Mouse (Mus musculus): ENCODE results near the gene Tax1bp1. TPM values are rescaled to one million over a fixed set of nuclear protein-coding genes. Genes with fewer than 3 reads are reported as not detected.

The Tax1bp1 gene
- polyA plus RNA-seq, 1 experiment, result 65.8 TPM

DNA sequence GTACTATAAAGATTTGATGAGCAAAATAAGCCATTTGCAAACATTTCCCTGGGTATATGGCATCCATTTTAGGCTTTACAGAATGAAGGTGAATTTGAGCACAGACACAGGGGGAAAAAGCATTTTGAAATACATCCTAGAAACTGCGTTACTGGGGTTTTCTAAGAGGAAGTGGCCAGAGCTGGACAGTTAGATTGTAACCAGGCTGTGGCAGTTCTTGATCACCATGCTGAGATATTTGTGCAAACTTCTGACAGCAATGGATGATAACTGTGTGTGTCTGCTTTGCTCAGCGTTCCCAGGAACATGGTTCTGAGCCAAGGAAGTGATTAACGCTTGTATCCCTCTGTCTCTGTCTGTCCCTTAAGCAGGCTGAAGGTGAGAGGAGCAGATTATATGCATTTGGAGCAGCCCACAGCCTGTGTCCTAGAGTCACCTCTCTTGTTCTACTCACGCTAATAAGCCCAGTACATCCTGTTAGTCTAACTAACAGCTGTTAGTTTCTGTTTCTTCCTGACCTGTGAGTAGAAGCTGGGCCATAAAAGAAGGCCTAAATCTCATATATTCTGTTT is 15.5 kb upstream of the Tax1bp1 start:
- 6% methylated on average over 4 of the region's 4 CpGs for WGBS
- Histone ChIP-seq H3K27ac (ENCODE audit: control insufficient read depth, insufficient read depth, low read depth, low read length, poor library complexity) (peak overlapping the region; percentile 78; the same call in 1 of the 2 replicates), H3K4me1 (ENCODE audit: control insufficient read depth, insufficient read depth, low read length) (peaks cover 5% of the 10 kb centered on the region), H3K4me3 (replicated peaks; ENCODE audit: control insufficient read depth, low read depth, low read length) (no peak overlapping the region)
- TF ChIP-seq POLR2A (IDR thresholded peaks at IDR 0.05; ENCODE audit: borderline replicate concordance, control insufficient read depth, low read depth, low read length) (no peak), CTCF (IDR thresholded peaks at IDR 0.05; ENCODE audit: control insufficient read depth, insufficient read depth, low read length) (no peak)

DNA sequence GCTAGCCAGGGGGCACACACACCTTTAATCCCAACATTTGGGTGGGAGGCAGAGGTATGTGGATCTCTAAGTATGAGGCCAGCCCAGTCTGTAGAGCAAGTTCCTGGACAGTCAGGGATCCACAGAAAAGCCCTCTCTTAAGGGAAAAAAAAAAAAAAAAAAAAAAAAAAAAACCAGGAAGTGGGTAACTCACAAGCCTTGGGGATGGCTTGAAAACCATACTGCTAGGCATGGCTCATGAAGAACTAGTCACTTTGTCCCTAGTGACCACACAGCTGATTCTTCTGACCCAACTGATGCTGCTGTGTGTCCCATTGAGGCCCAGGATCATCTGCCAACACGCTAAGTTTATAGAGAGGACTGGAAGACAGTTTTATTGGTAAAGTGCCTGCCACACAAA is 14.5 kb upstream of the Tax1bp1 start:
- peak overlapping the region; percentile 5; the same call in 1 of the 2 replicates for H3K27ac ChIP-seq (ENCODE audit: control insufficient read depth, insufficient read depth, low read depth, low read length, poor library complexity)
- WGBS, result 59% methylated on average over 1 of the region's 1 CpGs
- no peak overlapping the region for H3K4me3 ChIP-seq (replicated peaks; ENCODE audit: control insufficient read depth, low read depth, low read length)
- H3K4me1 ChIP-seq (ENCODE audit: control insufficient read depth, insufficient read depth, low read length), result peaks cover 5% of the 10 kb centered on the region
- TF ChIP-seq CTCF (IDR thresholded peaks at IDR 0.05; ENCODE audit: control insufficient read depth, insufficient read depth, low read length) (no peak), POLR2A (IDR thresholded peaks at IDR 0.05; ENCODE audit: borderline replicate concordance, control insufficient read depth, low read depth, low read length) (no peak)

DNA sequence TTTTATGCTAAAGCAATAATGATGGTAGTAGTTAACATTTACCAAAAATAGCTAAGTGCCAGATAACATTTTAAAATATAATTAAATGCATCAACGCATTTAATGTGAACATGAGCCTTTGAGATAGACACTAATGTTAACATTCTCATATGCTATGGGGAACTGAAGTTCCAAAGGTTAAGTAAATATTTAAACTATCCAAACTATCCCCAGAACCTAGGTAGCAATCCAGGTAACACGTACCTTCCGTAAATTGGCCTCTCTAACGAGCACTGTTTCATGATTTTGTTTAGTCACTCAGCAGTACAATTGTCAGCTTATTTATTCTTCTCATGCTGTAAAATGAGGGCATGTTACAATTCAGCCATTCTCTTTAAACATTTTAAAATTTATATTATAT is 13.6 kb upstream of the Tax1bp1 start:
- H3K4me1 ChIP-seq (ENCODE audit: control insufficient read depth, insufficient read depth, low read length), result peaks cover 5% of the 10 kb centered on the region
- WGBS, result 88% methylated on average over 4 of the region's 4 CpGs
- TF ChIP-seq POLR2A (IDR thresholded peaks at IDR 0.05; ENCODE audit: borderline replicate concordance, control insufficient read depth, low read depth, low read length) (no peak), CTCF (IDR thresholded peaks at IDR 0.05; ENCODE audit: control insufficient read depth, insufficient read depth, low read length) (no peak)
- no peak overlapping the region for H3K27ac ChIP-seq (ENCODE audit: control insufficient read depth, insufficient read depth, low read depth, low read length, poor library complexity)
- H3K4me3 ChIP-seq (replicated peaks; ENCODE audit: control insufficient read depth, low read depth, low read length), result no peak overlapping the region

DNA sequence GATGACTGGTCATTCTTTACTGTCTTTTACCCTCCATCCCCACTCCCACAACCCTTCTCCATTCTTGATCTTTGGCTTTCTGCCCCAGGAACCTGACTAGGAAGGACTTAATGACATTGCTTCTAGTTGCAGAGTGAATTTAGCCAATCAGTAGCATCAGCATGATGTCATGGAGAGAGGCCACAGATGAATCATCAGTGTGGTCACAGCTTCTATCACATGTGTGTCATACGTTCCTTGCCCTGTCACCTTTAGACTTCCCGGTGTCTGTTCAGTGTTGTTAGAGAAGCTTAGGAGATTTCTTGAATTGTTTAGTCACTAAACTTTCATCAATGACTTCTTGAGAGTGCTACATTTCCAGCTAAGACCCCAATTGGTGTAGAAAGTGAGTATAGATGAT is 10.3 kb upstream of the Tax1bp1 start:
- 57% methylated on average over 2 of the region's 2 CpGs for WGBS
- Histone ChIP-seq H3K4me1 (ENCODE audit: control insufficient read depth, insufficient read depth, low read length) (peaks cover 3% of the 10 kb centered on the region; the same call in 1 of the 2 replicates), H3K27ac (ENCODE audit: control insufficient read depth, insufficient read depth, low read depth, low read length, poor library complexity) (no peak overlapping the region), H3K4me3 (replicated peaks; ENCODE audit: control insufficient read depth, low read depth, low read length) (no peak overlapping the region)
- TF ChIP-seq CTCF (IDR thresholded peaks at IDR 0.05; ENCODE audit: control insufficient read depth, insufficient read depth, low read length), result no peak
- no peak for TF ChIP-seq POLR2A (IDR thresholded peaks at IDR 0.05; ENCODE audit: borderline replicate concordance, control insufficient read depth, low read depth, low read length)

DNA sequence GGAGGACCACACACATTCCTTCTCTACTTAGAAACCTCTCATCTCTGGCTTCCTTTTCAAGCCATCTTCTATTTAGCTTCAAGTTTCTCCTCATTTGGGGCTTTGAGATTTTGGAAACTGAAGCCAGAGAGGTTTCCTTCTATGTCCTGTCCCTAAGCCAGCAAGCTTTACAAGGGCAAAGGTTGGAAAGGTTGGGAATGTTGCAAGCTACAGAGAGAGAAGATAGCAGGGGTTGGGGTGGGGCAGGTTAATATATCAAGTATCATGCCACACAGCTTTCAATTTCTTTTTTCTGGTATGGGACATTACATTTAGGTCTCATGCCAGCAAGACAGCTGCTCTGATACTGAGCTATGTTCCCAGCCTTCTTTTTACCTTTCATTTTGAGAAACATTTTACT is 8.2 kb upstream of the Tax1bp1 start:
- H3K4me3 ChIP-seq (replicated peaks; ENCODE audit: control insufficient read depth, low read depth, low read length), result no peak overlapping the region
- peaks cover 1% of the 10 kb centered on the region; the same call in 1 of the 2 replicates for H3K4me1 ChIP-seq (ENCODE audit: control insufficient read depth, insufficient read depth, low read length)
- no peak overlapping the region for H3K27ac ChIP-seq (ENCODE audit: control insufficient read depth, insufficient read depth, low read depth, low read length, poor library complexity)
- TF ChIP-seq POLR2A (IDR thresholded peaks at IDR 0.05; ENCODE audit: borderline replicate concordance, control insufficient read depth, low read depth, low read length) (no peak), CTCF (IDR thresholded peaks at IDR 0.05; ENCODE audit: control insufficient read depth, insufficient read depth, low read length) (no peak)

DNA sequence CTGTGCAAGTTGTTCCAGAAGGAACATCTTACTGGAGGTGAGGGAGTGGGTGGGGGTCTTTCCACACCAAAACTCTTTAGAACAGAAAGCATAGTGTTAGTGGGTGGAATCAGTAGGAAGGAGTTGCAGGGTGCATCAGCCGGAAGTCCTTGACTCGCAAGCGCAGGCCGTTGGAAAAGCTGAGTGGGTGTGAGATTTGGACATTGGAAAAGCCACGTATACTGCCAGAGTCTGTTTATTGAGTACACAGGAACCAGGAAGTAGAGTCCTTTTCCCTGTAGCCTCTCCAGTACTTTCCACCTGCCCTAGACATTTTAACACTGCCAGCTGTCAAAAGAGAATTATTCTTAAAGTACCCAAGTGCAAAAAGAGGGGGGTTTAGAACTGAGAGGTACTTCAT is 5.7 kb upstream of the Tax1bp1 start:
- H3K27ac ChIP-seq (ENCODE audit: control insufficient read depth, insufficient read depth, low read depth, low read length, poor library complexity), result no peak overlapping the region
- TF ChIP-seq CTCF (IDR thresholded peaks at IDR 0.05; ENCODE audit: control insufficient read depth, insufficient read depth, low read length) (no peak), POLR2A (IDR thresholded peaks at IDR 0.05; ENCODE audit: borderline replicate concordance, control insufficient read depth, low read depth, low read length) (no peak)
- 89% methylated on average over 5 of the region's 5 CpGs for WGBS
- no peak overlapping the region for H3K4me3 ChIP-seq (replicated peaks; ENCODE audit: control insufficient read depth, low read depth, low read length)
- H3K4me1 ChIP-seq (ENCODE audit: control insufficient read depth, insufficient read depth, low read length), result peaks cover 1% of the 10 kb centered on the region; the same call in 1 of the 2 replicates

DNA sequence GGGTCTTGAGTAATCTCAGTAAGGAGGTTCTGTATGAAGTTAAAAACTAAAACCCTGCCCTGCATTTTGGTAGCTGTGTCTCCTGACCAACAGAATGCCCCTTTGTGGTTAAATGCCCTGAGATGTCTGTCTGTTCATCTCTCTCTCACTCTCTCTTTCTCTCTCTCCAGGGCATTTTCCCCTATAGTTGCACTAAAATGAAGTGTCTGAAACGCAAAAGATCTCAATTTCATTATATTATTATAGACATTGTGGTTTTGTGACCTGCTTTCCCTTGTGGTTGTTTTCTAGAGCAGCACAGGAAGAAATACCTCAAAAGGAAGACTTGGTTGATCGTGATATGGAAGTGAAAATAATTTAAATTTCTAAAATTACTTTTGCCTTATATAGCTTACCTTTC is 966 bp upstream of the Tax1bp1 start:
- Histone ChIP-seq H3K4me3 (replicated peaks; ENCODE audit: control insufficient read depth, low read depth, low read length) (no peak overlapping the region), H3K4me1 (ENCODE audit: control insufficient read depth, insufficient read depth, low read length) (peaks cover 1% of the 10 kb centered on the region; the same call in 1 of the 2 replicates), H3K27ac (ENCODE audit: control insufficient read depth, insufficient read depth, low read depth, low read length, poor library complexity) (peak overlapping the region; percentile 62; the same call in 1 of the 2 replicates)
- TF ChIP-seq CTCF (IDR thresholded peaks at IDR 0.05; ENCODE audit: control insufficient read depth, insufficient read depth, low read length) (no peak), POLR2A (IDR thresholded peaks at IDR 0.05; ENCODE audit: borderline replicate concordance, control insufficient read depth, low read depth, low read length) (no peak)
- WGBS, result 0% methylated on average over 2 of the region's 2 CpGs

DNA sequence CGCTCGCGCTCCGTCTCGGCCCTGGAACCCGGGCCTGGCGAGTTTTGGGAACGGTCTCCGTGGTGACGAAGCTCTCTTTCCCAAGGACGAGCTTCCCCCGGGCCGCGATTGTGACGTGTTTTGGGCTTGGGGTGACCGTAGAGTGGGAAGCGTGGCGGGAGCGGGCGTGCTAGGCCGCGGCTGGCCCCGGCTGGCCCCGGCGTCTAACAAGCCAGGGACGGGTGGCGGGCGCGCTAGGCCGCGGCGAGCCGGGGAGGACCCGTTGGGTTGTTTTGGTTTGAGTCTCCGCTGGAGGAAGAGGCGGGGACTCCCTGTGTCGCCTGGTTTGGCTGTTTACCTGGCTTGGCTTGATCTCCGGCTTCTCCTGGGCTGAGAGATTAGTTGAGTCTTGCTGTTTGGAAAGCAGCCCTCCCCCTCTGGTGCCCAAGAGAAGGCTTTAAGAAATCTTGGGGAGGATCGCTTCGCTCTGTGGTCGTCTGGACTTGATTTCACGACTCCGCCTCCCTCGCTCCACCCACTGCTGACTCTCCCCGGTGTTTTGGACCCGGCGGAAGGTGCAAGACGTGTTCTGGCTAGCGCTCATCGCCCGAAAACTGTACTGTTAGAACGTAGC is 474 bp downstream of the Tax1bp1 start:
- Histone ChIP-seq H3K4me3 (replicated peaks; ENCODE audit: control insufficient read depth, low read depth, low read length) (peak overlapping the region; percentile 95), H3K4me1 (ENCODE audit: control insufficient read depth, insufficient read depth, low read length) (peaks cover 1% of the 10 kb centered on the region; the same call in 1 of the 2 replicates), H3K27ac (ENCODE audit: control insufficient read depth, insufficient read depth, low read depth, low read length, poor library complexity) (peak overlapping the region; percentile 99)
- TF ChIP-seq CTCF (IDR thresholded peaks at IDR 0.05; ENCODE audit: control insufficient read depth, insufficient read depth, low read length), result no peak
- TF ChIP-seq POLR2A (IDR thresholded peaks at IDR 0.05; ENCODE audit: borderline replicate concordance, control insufficient read depth, low read depth, low read length), result 0 out of 2 replicates have a peak, but pooled peaks have one; percentile 52
- WGBS, result under 1% methylated on average over 52 of the region's 52 CpGs
